Mouse (Mus musculus): ENCODE results near the gene Arhgap15. TPM values are rescaled to one million over a fixed set of nuclear protein-coding genes. Genes with fewer than 3 reads are reported as not detected.

Gene Arhgap15
- polyA plus RNA-seq, 1 experiment from 2014 or later = 75.6 TPM

GRCm38 (mm10) chr2:44345325-44345945 is 596.8 kb downstream of the Arhgap15 start:
- no peak for DNase-seq (ENCODE audit: low spot score)

GRCm38 (mm10) chr2:44346184-44346583 is 597.6 kb downstream of the Arhgap15 start:
- no peak for DNase-seq (ENCODE audit: low spot score)

- DNase-seq (ENCODE audit: low spot score) = no peak
Observed at GRCm38 (mm10) chr2:44347781-44348180, 599.2 kb downstream of the Arhgap15 start.

- DNase-seq (ENCODE audit: low spot score) = no peak
Observed at GRCm38 (mm10) chr2:44349101-44349500, 600.5 kb downstream of the Arhgap15 start.

GRCm38 (mm10) chr2:44352885-44353284 is 604.3 kb downstream of the Arhgap15 start:
- DNase-seq (ENCODE audit: low spot score) = no peak

- no peak for DNase-seq (ENCODE audit: low spot score)
Observed at GRCm38 (mm10) chr2:44353594-44353993, 605.0 kb downstream of the Arhgap15 start.

- no peak for DNase-seq (ENCODE audit: low spot score)
Observed at GRCm38 (mm10) chr2:44354786-44355185, 606.2 kb downstream of the Arhgap15 start.

GRCm38 (mm10) chr2:44355316-44355715 is 606.7 kb downstream of the Arhgap15 start:
- no peak for DNase-seq (ENCODE audit: low spot score)

GRCm38 (mm10) chr2:44356248-44356886 is 607.7 kb downstream of the Arhgap15 start:
- DNase-seq (ENCODE audit: low spot score) = no peak

GRCm38 (mm10) chr2:44356887-44357251 is 608.2 kb downstream of the Arhgap15 start:
- no peak for DNase-seq (ENCODE audit: low spot score)

- no peak for DNase-seq (ENCODE audit: low spot score)
Observed at GRCm38 (mm10) chr2:44380225-44380624, 631.6 kb downstream of the Arhgap15 start.

GRCm38 (mm10) chr2:44384541-44384940 is 635.9 kb downstream of the Arhgap15 start:
- DNase-seq (ENCODE audit: low spot score) = no peak

GRCm38 (mm10) chr2:44389556-44389955 is 640.9 kb downstream of the Arhgap15 start:
- no peak for DNase-seq (ENCODE audit: low spot score)

GRCm38 (mm10) chr2:44393789-44394188 is 645.2 kb downstream of the Arhgap15 start:
- DNase-seq (ENCODE audit: low spot score) = no peak

- no peak for DNase-seq (ENCODE audit: low spot score)
Observed at GRCm38 (mm10) chr2:44394956-44395501, 646.4 kb downstream of the Arhgap15 start.

- DNase-seq (ENCODE audit: low spot score) = no peak
Observed at GRCm38 (mm10) chr2:44395577-44395976, 647.0 kb downstream of the Arhgap15 start.

GRCm38 (mm10) chr2:44397209-44397608 is 648.6 kb downstream of the Arhgap15 start:
- DNase-seq (ENCODE audit: low spot score) = no peak

- no peak for DNase-seq (ENCODE audit: low spot score)
Observed at GRCm38 (mm10) chr2:44397735-44398337, 649.2 kb downstream of the Arhgap15 start.

GRCm38 (mm10) chr2:44399191-44399926 is 650.7 kb downstream of the Arhgap15 start:
- DNase-seq (ENCODE audit: low spot score) = no peak

- DNase-seq (ENCODE audit: low spot score) = no peak
Observed at GRCm38 (mm10) chr2:44401704-44402422, 653.2 kb downstream of the Arhgap15 start.

GRCm38 (mm10) chr2:44411660-44412059 is 663.0 kb downstream of the Arhgap15 start:
- DNase-seq (ENCODE audit: low spot score) = no peak
